Mouse (Mus musculus) myocyte (in vitro differentiated cells): ENCODE measurements around the gene Ppp3ca. TPM values are rescaled to one million over a fixed set of nuclear protein-coding genes. Genes with fewer than 3 reads are reported as not detected.

Source experiments
- H3K27me3 ChIP-seq: one replicate; pipeline ENCODE4 v1.6.1; 2011; ENCODE audit not compliant: control insufficient read depth, insufficient read depth, insufficient read length
- H3K36me3 ChIP-seq: one replicate; pipeline ENCODE4 v1.6.1; 2011; ENCODE audit not compliant: control insufficient read depth, insufficient read depth
- H3K4me2 ChIP-seq: one replicate; pipeline ENCODE4 v1.6.1; 2011; ENCODE audit warnings: low read depth, control low read depth
- H3K4me3 ChIP-seq: one replicate; pipeline ENCODE4 v1.5.1; 2011; ENCODE audit warnings: mild to moderate bottlenecking, control low read depth, moderate library complexity
- H3K79me2 ChIP-seq: one replicate; pipeline ENCODE4 v1.6.1; 2011; ENCODE audit not compliant: control insufficient read depth, insufficient read depth
- H3ac ChIP-seq: one replicate; pipeline ENCODE4 v1.6.1; 2011; ENCODE audit not compliant: control insufficient read depth, insufficient read length
- CEBPB ChIP-seq: IDR thresholded peaks from 2 replicates; pipeline ENCODE4 v1.6.1; 2011; ENCODE audit warnings: mild to moderate bottlenecking, moderate library complexity; ENCODE audit not compliant: poor library complexity, insufficient read depth, severe bottlenecking
- E2F4 ChIP-seq: IDR thresholded peaks from one replicate; pipeline ENCODE4 v1.6.1; 2011; ENCODE audit warnings: mild to moderate bottlenecking, control low read depth, moderate library complexity; ENCODE audit not compliant: insufficient read depth
- MAX ChIP-seq: IDR thresholded peaks from one replicate; pipeline ENCODE4 v1.6.1; 2011; ENCODE audit warnings: low read depth, mild to moderate bottlenecking, control low read depth
- MYOD1 ChIP-seq, 3 experiments: IDR thresholded peaks; one replicate each; pipeline ENCODE4 v1.6.1; 2011; ENCODE audit warnings: control low read depth in 2 of 3, low read depth in 2 of 3, mild to moderate bottlenecking in 2 of 3, moderate library complexity in 1 of 3; ENCODE audit not compliant: insufficient read length in 2 of 3, control insufficient read depth in 1 of 3
- MYOG ChIP-seq, 3 experiments: IDR thresholded peaks; one replicate each; pipeline ENCODE4 v1.6.1; 2011; ENCODE audit warnings: control low read depth in 2 of 3, low read depth in 2 of 3, mild to moderate bottlenecking in 2 of 3; ENCODE audit not compliant: insufficient read length in 2 of 3, control insufficient read depth in 1 of 3, insufficient read depth in 1 of 3
- POLR2A ChIP-seq: IDR thresholded peaks from one replicate; pipeline ENCODE4 v1.6.1; 2011; ENCODE audit warnings: low read depth, mild to moderate bottlenecking, control low read depth, moderate library complexity; ENCODE audit not compliant: insufficient read length
- POLR2AphosphoS2 ChIP-seq: IDR thresholded peaks from one replicate; pipeline ENCODE4 v1.6.1; 2011; ENCODE audit warnings: low read depth, control low read depth; ENCODE audit not compliant: insufficient read length
- REST ChIP-seq: IDR thresholded peaks from one replicate; pipeline ENCODE4 v1.6.1; 2011; ENCODE audit warnings: mild to moderate bottlenecking, control low read depth, moderate library complexity; ENCODE audit not compliant: insufficient read depth, insufficient read length
- SRF ChIP-seq: IDR thresholded peaks from one replicate; pipeline ENCODE4 v1.6.1; 2011; ENCODE audit warnings: low read depth; ENCODE audit not compliant: control insufficient read depth, insufficient read length
- TCF12 ChIP-seq: IDR thresholded peaks from one replicate; pipeline ENCODE4 v1.6.1; 2011; ENCODE audit warnings: mild to moderate bottlenecking, control low read depth; ENCODE audit not compliant: poor library complexity, insufficient read depth, severe bottlenecking
- TCF3 ChIP-seq: IDR thresholded peaks from one replicate; pipeline ENCODE4 v1.6.1; 2011; ENCODE audit warnings: low read depth, control low read depth; ENCODE audit not compliant: insufficient read length
- USF1 ChIP-seq: IDR thresholded peaks from one replicate; pipeline ENCODE4 v1.6.1; 2011; ENCODE audit warnings: low read depth, mild to moderate bottlenecking, control low read depth, moderate library complexity
- polyA plus RNA-seq: library from polyadenylated mRNA; unstranded; fragments of >200 nt; fragmentation: generic; extraction: Trizol; gene quantifications from one replicate; pipeline ENCODE4 v1.2.1, GENCODE M21; 2012; ENCODE audit warnings: missing spikeins

The Ppp3ca gene
- polyA plus RNA-seq, 1 experiment = 34.0 TPM

DNA sequence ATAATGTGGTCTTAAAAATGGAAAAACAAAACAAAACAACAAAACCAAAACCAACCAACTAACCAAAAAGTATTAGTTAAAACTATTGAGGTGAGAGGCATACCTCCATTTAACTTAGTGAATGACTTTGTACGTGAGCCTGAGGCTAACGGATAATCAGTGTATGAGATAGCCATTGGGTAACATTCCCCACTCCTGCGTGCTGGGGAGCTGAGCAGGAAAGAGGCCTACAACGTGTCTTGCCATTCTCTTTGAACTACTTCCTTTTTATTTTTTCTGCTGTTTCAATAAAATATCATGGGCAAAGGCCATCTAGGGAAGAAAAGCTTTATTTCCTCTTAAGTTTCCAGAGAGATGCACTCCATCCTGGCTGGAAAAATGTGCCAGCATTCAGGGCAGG, 103.3 kb downstream of the Ppp3ca start:
- H3K27me3 ChIP-seq = no peaks in the 10 kb centered on the region
- H3ac ChIP-seq = no peak overlapping the region
- no peak overlapping the region for H3K4me2 ChIP-seq
- TF ChIP-seq E2F4 = no peak
- H3K36me3 ChIP-seq = no peaks in the 10 kb centered on the region
- peaks cover 68% of the 10 kb centered on the region for H3K79me2 ChIP-seq
- H3K4me3 ChIP-seq = no peak overlapping the region

DNA sequence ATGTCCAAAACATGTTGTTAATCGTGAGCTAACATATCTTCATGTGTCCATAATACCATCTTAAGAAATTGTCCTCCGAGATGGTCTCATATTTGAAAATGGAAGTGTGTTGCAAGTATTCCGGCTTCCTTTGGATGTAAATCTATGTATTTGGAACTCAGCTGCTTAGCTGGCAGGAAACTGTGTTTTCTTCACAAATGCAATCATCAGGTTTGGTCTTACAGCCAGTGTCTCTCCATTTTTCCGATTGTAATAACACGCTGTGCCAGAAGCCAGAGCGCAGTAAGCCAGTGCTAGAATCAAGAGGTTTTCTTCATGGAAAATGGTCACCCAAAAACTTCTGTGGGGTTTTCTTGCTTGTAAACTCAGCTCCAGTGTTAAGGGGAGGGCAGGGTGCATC, 104.3 kb downstream of the Ppp3ca start:
- TF ChIP-seq TCF3 (no peak), CEBPB (no peak), SRF (no peak), MYOG (IDR thresholded peaks at IDR 0.05; ENCODE audit: control insufficient read depth in 1 of 3, insufficient read depth in 1 of 3, insufficient read length in 2 of 3, low read depth in 2 of 3) (no peak), POLR2A (no peak), POLR2AphosphoS2 (no peak), MAX (no peak), MYOD1 (IDR thresholded peaks at IDR 0.05; ENCODE audit: control insufficient read depth in 1 of 3, insufficient read length in 2 of 3, low read depth in 2 of 3) (no peak), E2F4 (no peak), REST (no peak), USF1 (no peak), TCF12 (no peak)

GRCm38 (mm10) chr3:136776525-136776924, 106.6 kb downstream of the Ppp3ca start:
- Histone ChIP-seq H3K79me2 (peaks cover 49% of the 10 kb centered on the region), H3K36me3 (no peaks in the 10 kb centered on the region), H3ac (no peak overlapping the region), H3K4me3 (no peak overlapping the region), H3K4me2 (no peak overlapping the region), H3K27me3 (no peaks in the 10 kb centered on the region)
- TF ChIP-seq MYOD1 (IDR thresholded peaks at IDR 0.05; ENCODE audit: control insufficient read depth in 1 of 3, insufficient read length in 2 of 3, low read depth in 2 of 3) (no peak), USF1 (no peak), POLR2A (no peak)

More for the DNA sequence above, 104.3 kb downstream of the Ppp3ca start:
- no peak overlapping the region for H3ac ChIP-seq
- no peaks in the 10 kb centered on the region for H3K27me3 ChIP-seq
- H3K79me2 ChIP-seq = peaks cover 65% of the 10 kb centered on the region
- H3K4me3 ChIP-seq = no peak overlapping the region
- H3K36me3 ChIP-seq = no peaks in the 10 kb centered on the region
- H3K4me2 ChIP-seq = no peak overlapping the region

DNA sequence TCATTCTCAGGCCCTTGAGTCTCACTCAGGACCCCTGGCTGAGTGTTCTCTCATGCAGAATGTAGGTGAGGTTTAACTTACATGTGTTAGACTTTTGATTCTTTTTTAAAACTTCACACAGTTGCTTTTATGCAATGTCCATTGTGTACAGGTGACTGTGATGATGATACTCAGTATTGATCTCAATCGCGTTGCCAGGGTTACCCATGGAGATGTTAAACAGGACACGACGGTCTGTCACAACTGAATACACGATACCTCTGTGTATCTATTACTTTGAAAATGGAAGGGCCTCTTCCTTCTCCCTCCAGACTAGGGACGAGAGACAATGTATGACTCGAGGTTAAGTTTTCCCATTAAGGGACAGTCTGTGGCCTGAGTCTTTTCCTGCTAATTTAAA, 107.5 kb downstream of the Ppp3ca start:
- H3K79me2 ChIP-seq = peaks cover 49% of the 10 kb centered on the region
- H3K4me2 ChIP-seq = no peak overlapping the region
- no peak for TF ChIP-seq TCF3
- no peak for TF ChIP-seq MYOD1 (IDR thresholded peaks at IDR 0.05; ENCODE audit: control insufficient read depth in 1 of 3, insufficient read length in 2 of 3, low read depth in 2 of 3)
- no peak for TF ChIP-seq E2F4
- no peak for TF ChIP-seq TCF12
- TF ChIP-seq MAX = no peak
- no peak for TF ChIP-seq POLR2AphosphoS2
- TF ChIP-seq REST = no peak
- TF ChIP-seq SRF = no peak
- TF ChIP-seq MYOG (IDR thresholded peaks at IDR 0.05; ENCODE audit: control insufficient read depth in 1 of 3, insufficient read depth in 1 of 3, insufficient read length in 2 of 3, low read depth in 2 of 3) = no peak
- no peak for TF ChIP-seq USF1
- TF ChIP-seq CEBPB = no peak
- TF ChIP-seq POLR2A = no peak
- H3ac ChIP-seq = no peak overlapping the region
- H3K36me3 ChIP-seq = no peaks in the 10 kb centered on the region
- H3K27me3 ChIP-seq = no peaks in the 10 kb centered on the region
- no peak overlapping the region for H3K4me3 ChIP-seq

GRCm38 (mm10) chr3:136777787-136778216, 107.9 kb downstream of the Ppp3ca start:
- Histone ChIP-seq H3K36me3 (no peaks in the 10 kb centered on the region), H3K27me3 (no peaks in the 10 kb centered on the region), H3K4me2 (no peak overlapping the region), H3K4me3 (no peak overlapping the region), H3ac (no peak overlapping the region), H3K79me2 (peaks cover 49% of the 10 kb centered on the region)
- TF ChIP-seq MYOD1 (IDR thresholded peaks at IDR 0.05; ENCODE audit: control insufficient read depth in 1 of 3, insufficient read length in 2 of 3, low read depth in 2 of 3) (no peak), REST (no peak), POLR2AphosphoS2 (no peak), SRF (no peak), USF1 (no peak), TCF12 (no peak), E2F4 (no peak), MYOG (IDR thresholded peaks at IDR 0.05; ENCODE audit: control insufficient read depth in 1 of 3, insufficient read depth in 1 of 3, insufficient read length in 2 of 3, low read depth in 2 of 3) (no peak), POLR2A (no peak), MAX (no peak)
